Mouse (Mus musculus) forebrain, embryonic 14.5 days (tissue): ENCODE data around the gene Mpv17l2. TPM values are rescaled to one million over a fixed set of nuclear protein-coding genes. Genes with fewer than 3 reads are reported as not detected.

ENCODE experiments used
- ATAC-seq: fragments of 200-750 bp; cut with Nextera tagmentation; 2 replicates; pipeline ENCODE4 v1.8.0; 2017; ENCODE audit warnings: mild to moderate bottlenecking, moderate library complexity
- DNase-seq: peaks from one replicate; pipeline ENCODE4 v3.0.0-alpha.2; 2015; ENCODE audit warnings: low spot score
- H3K27ac ChIP-seq: fragments of 300-500 bp; sonication (generic); 2 replicates; pipeline ENCODE4 v1.5.1; 2014; ENCODE audit warnings: low read depth, mild to moderate bottlenecking, control low read depth, low read length, moderate library complexity
- H3K27me3 ChIP-seq: fragments of 300-500 bp; sonication (generic); replicated peaks from 2 replicates; pipeline ENCODE4 v1.6.1; 2014; ENCODE audit warnings: low read length, control low read depth, mixed read lengths; ENCODE audit not compliant: control insufficient read depth, insufficient read depth
- H3K36me3 ChIP-seq: fragments of 300-500 bp; sonication (generic); 2 replicates; pipeline ENCODE4 v1.6.1; 2014; ENCODE audit warnings: low read length, control low read depth; ENCODE audit not compliant: control insufficient read depth, insufficient read depth
- H3K4me1 ChIP-seq: fragments of 300-500 bp; sonication (generic); 2 replicates; pipeline ENCODE4 v1.6.1; 2014; ENCODE audit warnings: antibody characterized with exemption, low read length, control low read depth; ENCODE audit not compliant: control insufficient read depth, insufficient read depth
- H3K4me2 ChIP-seq: fragments of 300-500 bp; sonication (generic); 2 replicates; pipeline ENCODE4 v1.6.1; 2014; ENCODE audit warnings: mild to moderate bottlenecking, control low read depth, low read length
- H3K4me3 ChIP-seq: fragments of 300-500 bp; sonication (generic); 2 replicates; pipeline ENCODE4 v1.5.1; 2014; ENCODE audit warnings: low read depth, low read length, control low read depth
- H3K9ac ChIP-seq: fragments of 300-500 bp; sonication (generic); 2 replicates; pipeline ENCODE4 v1.6.1; 2014; ENCODE audit warnings: mild to moderate bottlenecking, low read length, control low read depth, moderate library complexity
- H3K9me3 ChIP-seq: fragments of 300-500 bp; sonication (generic); replicated peaks from 2 replicates; pipeline ENCODE4 v1.6.1; 2016; ENCODE audit warnings: low read length, control low read depth, mixed read lengths; ENCODE audit not compliant: control insufficient read depth
- WGBS: fragments of 180-500 bp; shearing (Covaris S2); extraction: QIAGEN DNeasy Blood & Tissue Kit; methylation state at CpG from one replicate; pipeline ENCODE4 v1.1.7; 2014; 5-methylcytosine and 5-hydroxymethylcytosine counted together
- polyA plus RNA-seq: library from polyadenylated mRNA; unstranded; fragments of >200 nt; fragmentation: Nextera tagmentation; extraction: Ambion mirVana; gene quantifications from 2 replicates; pipeline ENCODE4 v1.2.1, GENCODE M21; 2014

Gene Mpv17l2
- polyA plus RNA-seq, 1 experiment from 2014 or later: 60.8 TPM

DNA sequence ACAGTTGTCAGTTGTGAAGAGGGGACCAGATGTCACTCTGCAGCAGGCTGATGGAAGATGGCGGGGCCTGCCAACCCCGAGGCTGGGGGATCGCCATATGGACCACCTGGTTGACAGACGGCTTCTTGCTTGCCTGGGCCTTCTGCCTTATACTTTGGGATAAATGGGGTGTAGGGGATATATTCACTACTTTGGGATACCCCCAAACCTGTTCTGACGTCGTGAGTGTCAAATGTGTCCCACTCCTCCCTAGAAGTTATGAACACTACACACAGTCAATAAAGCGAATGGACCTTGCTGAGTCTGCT lies 2.5 kb downstream of the Mpv17l2 start:
- ATAC-seq (no peak), DNase-seq (peak; percentile 72)
- peaks cover 24% of the 10 kb centered on the region for H3K4me1 ChIP-seq
- no peak overlapping the region for H3K9ac ChIP-seq
- 70% methylated on average over 7 of the region's 7 CpGs for WGBS
- peak overlapping the region; percentile 70; the same call in 1 of the 2 replicates for H3K27ac ChIP-seq
- peak overlapping the region; percentile 20; the same call in 1 of the 2 replicates for H3K4me2 ChIP-seq
- H3K27me3 ChIP-seq: no peaks in the 10 kb centered on the region
- H3K4me3 ChIP-seq: no peak overlapping the region
- H3K9me3 ChIP-seq: no peaks in the 10 kb centered on the region
- peaks cover 27% of the 10 kb centered on the region for H3K36me3 ChIP-seq

DNA sequence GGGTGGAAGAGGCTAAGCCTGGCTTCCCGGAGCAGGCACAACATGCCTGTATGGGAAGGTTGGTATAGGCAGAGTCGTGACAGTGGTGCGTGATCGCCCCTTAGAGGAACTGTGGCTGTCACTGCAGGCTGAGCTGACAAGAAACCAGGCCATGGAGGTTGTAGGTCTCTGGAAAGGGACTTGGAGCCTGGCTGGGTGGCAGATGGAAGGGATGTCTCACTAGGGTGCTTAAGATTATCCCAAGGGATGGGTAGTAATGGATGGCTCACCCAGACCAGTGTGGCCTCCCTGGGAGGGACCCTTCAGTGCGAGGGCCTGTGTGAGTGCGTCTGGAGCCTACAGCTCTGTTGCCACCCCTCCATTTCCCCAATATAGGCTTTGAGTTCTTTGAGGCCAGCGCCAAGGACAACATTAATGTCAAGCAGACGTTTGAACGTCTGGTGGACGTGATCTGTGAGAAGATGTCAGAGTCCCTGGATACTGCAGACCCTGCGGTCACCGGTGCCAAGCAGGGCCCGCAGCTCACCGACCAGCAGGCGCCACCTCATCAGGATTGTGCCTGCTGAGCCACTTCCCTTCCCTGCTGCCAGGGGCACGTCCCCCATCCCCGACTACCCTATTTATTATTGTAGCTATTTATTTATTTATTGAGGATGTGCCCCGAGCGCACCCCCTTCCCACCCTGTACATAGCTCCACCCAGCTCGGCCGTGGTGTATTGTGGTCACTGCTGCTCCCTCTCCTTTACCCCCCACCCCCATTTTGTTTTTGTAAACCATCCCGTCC lies 3.0 kb downstream of the Mpv17l2 start:
- no peak for ATAC-seq
- 0 out of 2 replicates have a peak overlapping the region, but pooled peaks have one; percentile 21 for H3K9ac ChIP-seq

DNA sequence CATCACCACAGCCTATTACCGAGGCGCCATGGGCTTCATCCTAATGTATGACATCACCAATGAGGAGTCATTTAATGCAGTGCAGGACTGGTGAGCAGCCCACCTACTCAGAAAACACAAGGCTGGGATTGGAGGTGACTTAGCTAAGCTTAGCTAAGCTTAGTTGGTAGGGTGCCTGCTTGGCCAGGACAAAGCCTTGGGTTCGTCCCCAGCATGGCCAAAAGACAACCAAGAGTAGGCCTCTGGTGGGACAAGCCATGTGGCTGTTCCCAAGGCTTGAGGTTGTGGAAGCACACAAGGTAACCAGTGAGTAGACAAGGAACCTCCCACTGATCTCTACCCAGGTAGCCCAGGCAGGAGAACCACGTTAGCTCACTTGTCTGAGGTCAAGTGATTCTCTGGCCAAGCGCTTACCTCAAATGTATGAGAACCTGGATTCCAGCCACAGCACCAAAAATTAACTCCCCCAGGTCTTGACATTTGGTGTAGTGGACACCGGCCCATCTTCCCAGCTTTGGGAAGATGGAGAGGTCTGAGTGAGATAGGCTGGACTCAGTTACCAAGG lies 4.2 kb downstream of the Mpv17l2 start:
- DNase-seq (no peak), ATAC-seq (no peak)
- H3K27me3 ChIP-seq: no peaks in the 10 kb centered on the region
- H3K9me3 ChIP-seq: no peaks in the 10 kb centered on the region
- H3K4me1 ChIP-seq: peaks cover 24% of the 10 kb centered on the region
- H3K36me3 ChIP-seq: peaks cover 27% of the 10 kb centered on the region
- H3K4me3 ChIP-seq: no peak overlapping the region
- 90% methylated on average over 6 of the region's 6 CpGs for WGBS
- no peak overlapping the region for H3K4me2 ChIP-seq
- H3K9ac ChIP-seq: no peak overlapping the region
- 0 out of 2 replicates have a peak overlapping the region, but pooled peaks have one; percentile 70 for H3K27ac ChIP-seq

More for the DNA sequence above, 3.0 kb downstream of the Mpv17l2 start:
- Histone ChIP-seq H3K9me3 (no peaks in the 10 kb centered on the region), H3K4me2 (peak overlapping the region; percentile 20; the same call in 1 of the 2 replicates), H3K4me1 (peaks cover 24% of the 10 kb centered on the region), H3K27ac (peak overlapping the region; percentile 70), H3K4me3 (no peak overlapping the region), H3K27me3 (no peaks in the 10 kb centered on the region), H3K36me3 (peaks cover 27% of the 10 kb centered on the region)
- WGBS: 57% methylated on average over 22 of the region's 22 CpGs
- DNase-seq: no peak

DNA sequence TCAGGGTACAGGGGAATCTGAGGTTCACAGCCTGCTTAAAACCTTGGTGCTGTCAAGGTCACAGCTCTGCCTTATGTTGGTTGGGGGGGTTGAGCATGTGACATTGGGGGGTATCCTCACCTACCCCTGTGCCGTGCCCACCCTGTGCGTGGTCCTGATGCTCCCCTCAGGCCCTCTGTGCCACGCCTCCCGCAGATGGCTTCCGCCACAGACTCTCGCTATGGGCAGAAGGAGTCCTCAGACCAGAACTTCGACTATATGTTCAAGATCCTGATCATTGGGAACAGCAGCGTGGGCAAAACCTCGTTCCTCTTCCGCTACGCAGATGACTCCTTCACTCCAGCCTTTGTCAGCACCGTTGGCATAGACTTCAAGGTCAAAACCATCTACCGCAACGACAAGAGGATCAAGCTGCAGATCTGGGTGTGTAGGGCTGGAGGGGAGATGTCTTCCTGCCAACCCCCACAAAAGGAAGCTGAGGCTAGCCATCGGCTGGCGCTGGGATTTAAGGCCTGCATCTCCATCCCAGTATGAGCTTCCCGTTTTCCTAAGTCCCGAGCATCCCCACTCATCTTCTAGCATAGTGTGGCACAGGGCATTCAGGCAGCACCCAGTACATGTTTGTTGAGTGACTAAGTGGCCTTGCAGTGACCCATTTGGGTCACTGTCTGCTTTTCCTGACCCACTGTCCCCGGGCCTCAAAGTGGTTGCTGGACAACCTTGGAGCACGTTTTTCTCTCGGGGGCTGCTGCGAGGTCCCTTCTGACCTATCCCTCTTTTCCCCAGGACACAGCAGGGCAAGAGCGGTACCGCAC lies 4.9 kb downstream of the Mpv17l2 start:
- Histone ChIP-seq H3K4me3 (peak overlapping the region; percentile 62), H3K27ac (no peak overlapping the region), H3K4me2 (peak overlapping the region; percentile 87), H3K4me1 (peaks cover 24% of the 10 kb centered on the region), H3K36me3 (peaks cover 27% of the 10 kb centered on the region), H3K9me3 (no peaks in the 10 kb centered on the region), H3K9ac (peak overlapping the region; percentile 76), H3K27me3 (no peaks in the 10 kb centered on the region)
- ATAC-seq (no peak), DNase-seq (no peak)
- WGBS: 83% methylated on average over 24 of the region's 24 CpGs

DNA sequence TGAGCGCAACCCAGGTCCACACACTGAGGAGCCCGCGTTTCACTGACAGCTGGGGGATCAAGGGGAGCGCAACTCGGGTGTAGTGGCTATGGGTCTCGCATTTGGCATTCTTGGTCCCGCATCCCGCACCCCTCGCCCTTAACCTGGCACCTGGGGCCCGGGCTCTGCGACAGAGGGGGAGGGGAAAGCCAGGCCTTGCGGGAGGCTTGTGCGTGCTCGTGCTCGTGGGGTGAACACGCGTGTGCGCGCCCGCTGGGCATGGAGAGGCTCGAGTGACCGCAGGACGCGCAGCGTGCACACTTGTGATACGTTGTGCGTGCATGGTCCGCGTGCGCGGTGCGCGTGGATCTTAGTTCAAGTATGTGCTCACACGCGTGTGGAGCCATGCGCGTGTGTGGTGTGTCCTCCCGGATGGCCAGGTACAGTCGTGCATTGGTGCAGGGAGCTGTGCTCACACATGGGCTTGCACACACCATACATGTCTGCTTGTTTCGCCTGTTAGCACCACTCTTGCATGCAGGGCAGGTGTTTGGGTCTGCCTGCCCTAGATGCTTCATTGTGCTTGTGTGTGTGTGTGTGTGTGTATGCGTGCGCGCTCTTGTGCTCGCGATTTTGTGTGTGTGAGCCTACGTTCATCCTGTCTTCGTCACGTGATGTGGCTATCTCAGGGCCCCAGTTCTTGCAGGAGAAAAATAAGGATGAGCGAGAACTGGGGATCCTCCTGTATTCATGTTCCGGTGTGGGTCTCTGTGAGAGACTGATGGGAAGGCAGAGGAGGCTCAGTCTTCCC lies 5.7 kb downstream of the Mpv17l2 start:
- H3K27ac ChIP-seq: peak overlapping the region; percentile 82
- H3K27me3 ChIP-seq: no peaks in the 10 kb centered on the region
- 15% methylated on average over 48 of the region's 50 CpGs for WGBS
- peak overlapping the region; percentile 87 for H3K4me2 ChIP-seq
- ATAC-seq: peak; percentile 40
- H3K9ac ChIP-seq: peak overlapping the region; percentile 76
- DNase-seq: peak; percentile 68
- peaks cover 22% of the 10 kb centered on the region for H3K4me1 ChIP-seq
- peak overlapping the region; percentile 62 for H3K4me3 ChIP-seq
- no peaks in the 10 kb centered on the region for H3K9me3 ChIP-seq
- peaks cover 27% of the 10 kb centered on the region for H3K36me3 ChIP-seq

DNA sequence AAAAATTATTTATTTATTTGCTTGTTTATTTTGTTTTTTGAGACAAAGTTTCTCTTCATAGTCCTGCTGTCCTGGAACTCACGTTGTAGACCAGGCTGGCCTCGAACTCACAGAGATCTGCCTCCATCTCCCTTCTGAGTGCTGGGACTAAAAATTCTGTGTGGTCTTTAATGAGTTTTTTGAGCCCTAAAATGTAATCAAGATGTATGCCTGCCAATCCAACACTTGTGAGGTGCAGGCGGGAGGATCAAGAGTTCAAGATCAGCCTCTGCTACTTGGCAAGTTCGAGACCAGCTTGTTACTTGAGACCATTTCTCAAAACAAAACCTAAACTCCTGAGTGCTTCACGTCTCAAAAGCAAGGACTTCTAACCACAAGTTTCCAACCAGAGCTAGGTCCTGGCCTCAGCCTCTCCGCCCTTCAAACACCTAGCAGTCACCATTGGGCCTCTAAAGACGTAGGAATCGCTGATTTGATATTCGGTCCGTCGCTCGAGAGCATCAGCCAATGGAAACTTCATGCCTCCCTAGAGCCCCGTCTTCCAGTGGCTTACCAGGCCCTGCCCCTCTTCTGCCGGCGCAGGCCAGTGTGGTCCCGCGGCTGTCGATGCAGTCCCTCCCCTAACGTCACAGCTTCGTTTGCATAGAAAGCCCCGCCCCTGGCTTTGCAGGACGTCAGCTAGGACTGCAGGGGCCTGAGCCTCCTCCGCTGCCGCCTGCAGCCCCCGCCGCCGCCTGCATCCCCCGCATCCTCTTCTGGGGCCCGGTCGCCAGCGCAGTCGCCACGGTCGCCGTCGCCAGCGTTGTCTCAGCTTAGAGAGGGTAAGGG lies 6.5 kb downstream of the Mpv17l2 start, which contains the start of gene Rab3a:
TSS of gene Rab3a (plus strand) at position 637 of the 828 bp plus-strand sequence.
- Histone ChIP-seq H3K4me1 (peaks cover 14% of the 10 kb centered on the region), H3K9ac (peak within 1 kb of the TSS; percentile 76), H3K4me2 (peak within 1 kb of the TSS; percentile 87), H3K27me3 (no peaks in the 10 kb centered on the region), H3K4me3 (peak within 1 kb of the TSS; percentile 62), H3K9me3 (no peaks in the 10 kb centered on the region), H3K36me3 (peaks cover 27% of the 10 kb centered on the region), H3K27ac (peak within 1 kb of the TSS; percentile 82)
- ATAC-seq: peak; percentile 98
- WGBS: 8% methylated on average over 37 of the region's 37 CpGs
- peak; percentile 99 for DNase-seq

DNA sequence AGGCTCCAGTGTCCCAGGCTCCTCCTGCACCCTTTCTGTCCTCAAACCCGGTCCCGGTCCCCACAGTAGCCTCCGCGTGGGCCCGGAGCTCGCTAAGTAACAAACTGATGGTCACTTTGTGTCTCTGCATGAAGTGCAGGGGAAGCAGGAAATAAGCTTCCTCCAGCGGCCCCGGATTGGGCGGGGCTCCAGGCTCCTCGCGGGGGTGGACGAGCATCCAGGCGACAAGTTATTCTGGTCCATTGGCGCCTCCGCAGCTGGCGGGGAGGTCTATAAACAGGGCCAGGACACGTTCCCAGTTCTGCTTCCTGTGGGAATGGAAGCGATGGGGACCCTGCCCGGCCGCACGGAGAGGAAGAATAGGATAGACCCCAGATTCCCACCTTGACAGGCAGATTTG lies 7.6 kb downstream of the Mpv17l2 start:
- Histone ChIP-seq H3K27ac (no peak overlapping the region), H3K4me1 (peaks cover 14% of the 10 kb centered on the region; the same call in 1 of the 2 replicates), H3K4me2 (no peak overlapping the region), H3K9ac (no peak overlapping the region), H3K36me3 (peaks cover 22% of the 10 kb centered on the region), H3K4me3 (no peak overlapping the region), H3K27me3 (no peaks in the 10 kb centered on the region), H3K9me3 (no peaks in the 10 kb centered on the region)
- ATAC-seq: no peak
- 36% methylated on average over 21 of the region's 21 CpGs for WGBS
- DNase-seq: no peak
